Mouse (Mus musculus): Measurements from ENCODE around the gene Rpl23. TPM values are rescaled to one million over a fixed set of nuclear protein-coding genes. Genes with fewer than 3 reads are reported as not detected.

The Rpl23 gene
- total and polyA plus RNA-seq, 3 experiments, result 255 to 1,694 (median 589) TPM

GRCm38 (mm10) chr11:97817379-97817778 is 35.1 kb upstream of the Rpl23 start:
- Histone ChIP-seq H3K4me1 (ENCODE audit: insufficient read depth, low read depth, low read length) (peaks cover 52% of the 10 kb centered on the region), H3K4me3 (ENCODE audit: low read depth, low read length) (no peak overlapping the region), H3K36me3 (replicated peaks) (peaks cover 89% of the 10 kb centered on the region), H3K27me3 (ENCODE audit: insufficient read depth, low read length) (no peaks in the 10 kb centered on the region), H3K9me3 (replicated peaks) (no peaks in the 10 kb centered on the region)
- TF ChIP-seq GATA1 (IDR thresholded peaks at IDR 0.05; ENCODE audit: borderline replicate concordance, low read length) (no peak), POLR2AphosphoS5 (IDR thresholded peaks at IDR 0.05; ENCODE audit: insufficient replicate concordance, low read depth, low read length) (no peak), CTCF (IDR thresholded peaks at IDR 0.05; ENCODE audit: low read depth, low read length) (no peak), GATA2 (IDR thresholded peaks at IDR 0.05; ENCODE audit: borderline replicate concordance, low read depth, low read length) (no peak), TAL1 (conservative IDR thresholded peaks at IDR 0.05; ENCODE audit: low read depth, low read length) (no peak)
- ATAC-seq (ENCODE audit: extremely low read depth, insufficient number of reproducible peaks, low FRiP score, poor library complexity, severe bottlenecking) (no peak), DNase-seq (ENCODE audit: low spot score) (peak; percentile 47)

DNA sequence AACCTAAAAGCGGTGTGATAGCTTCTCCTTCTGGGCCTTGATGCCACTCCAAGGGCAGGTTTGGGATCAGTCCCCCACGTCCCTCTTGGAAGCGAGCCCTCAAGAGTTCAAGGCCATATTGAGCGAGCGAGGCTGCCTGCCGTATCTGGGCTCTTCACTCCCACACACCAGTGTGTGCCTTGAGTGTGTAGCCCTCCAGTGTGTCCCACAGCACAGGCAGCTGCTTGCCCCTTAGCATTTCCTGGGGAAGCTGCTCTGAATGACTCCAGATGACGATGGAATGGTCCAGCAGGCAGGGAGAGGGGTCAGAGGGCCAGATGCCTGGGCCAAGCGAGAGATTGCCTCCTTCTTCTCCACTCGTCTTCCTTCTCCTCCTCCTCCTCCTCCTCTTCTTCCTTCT is 34.7 kb upstream of the Rpl23 start:
- no peak for ATAC-seq (ENCODE audit: extremely low read depth, insufficient number of reproducible peaks, low FRiP score, poor library complexity, severe bottlenecking)
- H3K4me3 ChIP-seq (ENCODE audit: low read depth, low read length), result no peak overlapping the region
- peaks cover 52% of the 10 kb centered on the region for H3K4me1 ChIP-seq (ENCODE audit: insufficient read depth, low read depth, low read length)
- no peaks in the 10 kb centered on the region for H3K9me3 ChIP-seq (replicated peaks)
- DNase-seq (ENCODE audit: low spot score), result no peak
- no peaks in the 10 kb centered on the region for H3K27me3 ChIP-seq (ENCODE audit: insufficient read depth, low read length)
- TF ChIP-seq TAL1 (conservative IDR thresholded peaks at IDR 0.05; ENCODE audit: low read depth, low read length) (no peak), GATA2 (IDR thresholded peaks at IDR 0.05; ENCODE audit: borderline replicate concordance, low read depth, low read length) (no peak), CTCF (IDR thresholded peaks at IDR 0.05; ENCODE audit: low read depth, low read length) (no peak), GATA1 (IDR thresholded peaks at IDR 0.05; ENCODE audit: borderline replicate concordance, low read length) (no peak), POLR2AphosphoS5 (IDR thresholded peaks at IDR 0.05; ENCODE audit: insufficient replicate concordance, low read depth, low read length) (no peak)
- peaks cover 93% of the 10 kb centered on the region for H3K36me3 ChIP-seq (replicated peaks)

- Histone ChIP-seq H3K27me3 (ENCODE audit: insufficient read depth, low read length) (no peaks in the 10 kb centered on the region), H3K36me3 (replicated peaks) (peaks cover 93% of the 10 kb centered on the region), H3K4me3 (ENCODE audit: low read depth, low read length) (no peak overlapping the region), H3K9me3 (replicated peaks) (no peaks in the 10 kb centered on the region), H3K4me1 (ENCODE audit: insufficient read depth, low read depth, low read length) (peaks cover 50% of the 10 kb centered on the region)
- ATAC-seq (ENCODE audit: extremely low read depth, insufficient number of reproducible peaks, low FRiP score, poor library complexity, severe bottlenecking) (no peak), DNase-seq (ENCODE audit: low spot score) (no peak)
- no peak for TF ChIP-seq GATA2 (IDR thresholded peaks at IDR 0.05; ENCODE audit: borderline replicate concordance, low read depth, low read length)
- TF ChIP-seq TAL1 (conservative IDR thresholded peaks at IDR 0.05; ENCODE audit: low read depth, low read length), result no peak
- TF ChIP-seq GATA1 (IDR thresholded peaks at IDR 0.05; ENCODE audit: borderline replicate concordance, low read length), result no peak
- no peak for TF ChIP-seq CTCF (IDR thresholded peaks at IDR 0.05; ENCODE audit: low read depth, low read length)
- no peak for TF ChIP-seq POLR2AphosphoS5 (IDR thresholded peaks at IDR 0.05; ENCODE audit: insufficient replicate concordance, low read depth, low read length)
Observed at GRCm38 (mm10) chr11:97816176-97816575, 33.9 kb upstream of the Rpl23 start.

- peaks cover 47% of the 10 kb centered on the region for H3K4me1 ChIP-seq (ENCODE audit: insufficient read depth, low read depth, low read length)
- ATAC-seq (ENCODE audit: extremely low read depth, insufficient number of reproducible peaks, low FRiP score, poor library complexity, severe bottlenecking) (no peak), DNase-seq (ENCODE audit: low spot score) (no peak)
- H3K9me3 ChIP-seq (replicated peaks), result no peaks in the 10 kb centered on the region
- no peak for TF ChIP-seq POLR2AphosphoS5 (IDR thresholded peaks at IDR 0.05; ENCODE audit: insufficient replicate concordance, low read depth, low read length)
- no peak for TF ChIP-seq CTCF (IDR thresholded peaks at IDR 0.05; ENCODE audit: low read depth, low read length)
- TF ChIP-seq GATA1 (IDR thresholded peaks at IDR 0.05; ENCODE audit: borderline replicate concordance, low read length), result no peak
- no peak for TF ChIP-seq GATA2 (IDR thresholded peaks at IDR 0.05; ENCODE audit: borderline replicate concordance, low read depth, low read length)
- no peaks in the 10 kb centered on the region for H3K27me3 ChIP-seq (ENCODE audit: insufficient read depth, low read length)
- no peak overlapping the region for H3K4me3 ChIP-seq (ENCODE audit: low read depth, low read length)
- H3K36me3 ChIP-seq (replicated peaks), result peaks cover 92% of the 10 kb centered on the region
Observed at GRCm38 (mm10) chr11:97815736-97816135, 33.5 kb upstream of the Rpl23 start.

DNA sequence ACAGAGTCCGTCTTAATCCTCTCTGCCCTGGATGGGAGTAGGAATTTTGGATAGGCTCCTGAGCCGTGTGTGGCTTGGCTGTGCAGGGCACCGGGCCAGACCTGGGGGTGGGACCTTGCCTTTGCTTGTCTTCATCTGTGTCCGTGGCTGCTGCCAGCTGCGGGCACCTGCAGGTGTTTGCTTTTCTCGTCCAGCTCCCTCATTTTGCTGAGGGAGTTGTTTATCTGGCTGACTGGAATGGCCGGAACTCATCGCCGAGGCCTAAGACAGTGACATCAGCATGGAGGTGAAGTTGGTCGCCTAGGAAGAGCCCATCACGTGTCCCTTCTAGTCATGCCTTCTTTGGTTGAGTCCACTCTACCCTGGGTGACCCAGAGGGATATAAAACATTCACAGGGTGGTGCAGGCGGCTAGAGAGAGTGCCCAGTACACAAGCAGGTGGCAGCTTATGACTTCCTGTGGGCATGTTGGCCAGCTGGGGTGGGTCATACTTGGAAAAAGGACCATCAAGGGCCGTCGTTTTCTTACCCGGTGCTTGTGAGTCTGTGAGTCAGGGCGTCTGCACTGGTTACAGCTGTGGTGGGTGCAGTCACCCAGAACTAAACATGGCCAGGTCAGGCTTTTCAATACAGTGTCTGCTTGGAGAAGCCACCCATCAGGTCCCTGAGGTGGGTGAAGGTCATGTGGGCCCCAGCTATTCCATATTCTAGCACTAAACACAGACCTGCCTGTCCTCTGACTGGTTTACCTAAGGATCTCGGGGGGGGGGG is 31.7 kb upstream of the Rpl23 start:
- TF ChIP-seq GATA2 (IDR thresholded peaks at IDR 0.05; ENCODE audit: borderline replicate concordance, low read depth, low read length) (no peak), TAL1 (conservative IDR thresholded peaks at IDR 0.05; ENCODE audit: low read depth, low read length) (no peak), CTCF (IDR thresholded peaks at IDR 0.05; ENCODE audit: low read depth, low read length) (no peak), GATA1 (IDR thresholded peaks at IDR 0.05; ENCODE audit: borderline replicate concordance, low read length) (no peak), POLR2AphosphoS5 (IDR thresholded peaks at IDR 0.05; ENCODE audit: insufficient replicate concordance, low read depth, low read length) (no peak)
- H3K36me3 ChIP-seq (replicated peaks), result peaks cover 93% of the 10 kb centered on the region

GRCm38 (mm10) chr11:97813085-97813484 is 30.8 kb upstream of the Rpl23 start:
- DNase-seq (ENCODE audit: low spot score) (no peak), ATAC-seq (ENCODE audit: extremely low read depth, insufficient number of reproducible peaks, low FRiP score, poor library complexity, severe bottlenecking) (no peak)
- Histone ChIP-seq H3K4me1 (ENCODE audit: insufficient read depth, low read depth, low read length) (peaks cover 45% of the 10 kb centered on the region), H3K4me3 (ENCODE audit: low read depth, low read length) (no peak overlapping the region), H3K36me3 (replicated peaks) (peaks cover 93% of the 10 kb centered on the region), H3K9me3 (replicated peaks) (no peaks in the 10 kb centered on the region), H3K27me3 (ENCODE audit: insufficient read depth, low read length) (no peaks in the 10 kb centered on the region)
- TF ChIP-seq CTCF (IDR thresholded peaks at IDR 0.05; ENCODE audit: low read depth, low read length), result no peak
- TF ChIP-seq TAL1 (conservative IDR thresholded peaks at IDR 0.05; ENCODE audit: low read depth, low read length), result no peak
- TF ChIP-seq POLR2AphosphoS5 (IDR thresholded peaks at IDR 0.05; ENCODE audit: insufficient replicate concordance, low read depth, low read length), result no peak
- no peak for TF ChIP-seq GATA2 (IDR thresholded peaks at IDR 0.05; ENCODE audit: borderline replicate concordance, low read depth, low read length)
- no peak for TF ChIP-seq GATA1 (IDR thresholded peaks at IDR 0.05; ENCODE audit: borderline replicate concordance, low read length)

More for the DNA sequence above, 31.7 kb upstream of the Rpl23 start:
- no peaks in the 10 kb centered on the region for H3K27me3 ChIP-seq (ENCODE audit: insufficient read depth, low read length)
- peaks cover 49% of the 10 kb centered on the region for H3K4me1 ChIP-seq (ENCODE audit: insufficient read depth, low read depth, low read length)
- ATAC-seq (ENCODE audit: extremely low read depth, insufficient number of reproducible peaks, low FRiP score, poor library complexity, severe bottlenecking) (no peak), DNase-seq (ENCODE audit: low spot score) (no peak)
- no peaks in the 10 kb centered on the region for H3K9me3 ChIP-seq (replicated peaks)
- H3K4me3 ChIP-seq (ENCODE audit: low read depth, low read length), result no peak overlapping the region
